ENCODE assay signal across 15 mouse cellular contexts in genomic region chr1:19218221-19218620, GRCm38 (mm10). TPM values are rescaled to one million over a fixed set of nuclear protein-coding genes. Genes with fewer than 3 reads are reported as not detected.
DNase-seq lines count a peak whose midpoint lies in the region; ATAC-seq lines count a peak whose summit lies in the region.
"Had no signal": no experiment of that assay in that cellular context is flagged by ENCODE, and none has a peak within 500 bp of the region (broad histone marks: within the 10 kb centered on the region; RNA-seq: fewer than 3 reads in every experiment).

No protein-coding gene starts in this region.

- peak overlapping the region; percentile 34; the same call in 1 of the 2 replicates for H3K27ac ChIP-seq in hindbrain, embryonic 14.5 days
- peak overlapping the region; percentile 82 for H3K27ac ChIP-seq in midbrain, embryonic 15.5 days
- H3K27ac ChIP-seq: heart, embryonic 10.5 days; liver, embryonic 12.5 days had no signal

- no peaks in the 10 kb centered on the region for H3K36me3 ChIP-seq in hindbrain, embryonic 14.5 days (replicated peaks; ENCODE audit: control insufficient read depth, insufficient read depth)
- no peaks in the 10 kb centered on the region for H3K36me3 ChIP-seq in midbrain, embryonic 15.5 days (replicated peaks)
- H3K36me3 ChIP-seq: heart, embryonic 10.5 days; liver, embryonic 12.5 days had no signal

- no peaks in the 10 kb centered on the region for H3K9me3 ChIP-seq in hindbrain, embryonic 14.5 days (ENCODE audit: control insufficient read depth, low read length)
- H3K9me3 ChIP-seq in midbrain, embryonic 15.5 days, result no peaks in the 10 kb centered on the region
- H3K9me3 ChIP-seq: heart, embryonic 10.5 days; liver, embryonic 12.5 days had no signal

- peaks cover 94% of the 10 kb centered on the region for H3K27me3 ChIP-seq in hindbrain, embryonic 14.5 days (ENCODE audit: control insufficient read depth, insufficient read depth, low read length)
- H3K27me3 ChIP-seq in midbrain, embryonic 15.5 days (replicated peaks), result peaks cover 88% of the 10 kb centered on the region
- H3K27me3 ChIP-seq: CH12.LX had no signal

- WGBS in hindbrain, embryonic 14.5 days, result 2% methylated on average over 7 of the region's 7 CpGs
- 0% methylated on average over 7 of the region's 7 CpGs for WGBS in midbrain, embryonic 15.5 days

- H3K4me1 ChIP-seq in hindbrain, embryonic 14.5 days (replicated peaks; ENCODE audit: control insufficient read depth, insufficient read depth, low read length), result no peaks in the 10 kb centered on the region; the same call in 1 of the 2 replicates
- H3K4me1 ChIP-seq in midbrain, embryonic 15.5 days, result no peaks in the 10 kb centered on the region
- H3K4me1 ChIP-seq: liver, embryonic 12.5 days had no signal

- peak overlapping the region; percentile 35 for H3K4me2 ChIP-seq in hindbrain, embryonic 14.5 days (replicated peaks)
- H3K4me2 ChIP-seq in midbrain, embryonic 15.5 days, result peak overlapping the region; percentile 36
- H3K4me2 ChIP-seq: liver, embryonic 12.5 days had no signal

- peak; percentile 11 for DNase-seq in retina, postnatal 1 day
- DNase-seq in retina, embryonic 14.5 days (ENCODE audit: low spot score), result no peak
- no peak for DNase-seq in hindbrain, embryonic 14.5 days (ENCODE audit: low spot score)
- no peak for DNase-seq in heart, postnatal 25 days (ENCODE audit: low spot score)
- DNase-seq in heart, postnatal 36 days, result no peak
- DNase-seq: cerebellum, adult 2 months; gastrocnemius, postnatal 10 days; heart, postnatal 4 days; kidney, adult 8-10 months had no signal

- ATAC-seq in hindbrain, embryonic 14.5 days (ENCODE audit: low FRiP score), result no peak
- ATAC-seq in midbrain, embryonic 15.5 days (replicated peaks), result no peak
- ATAC-seq in erythroblast, adult 5-6 weeks (replicated peaks; ENCODE audit: low FRiP score, poor library complexity, severe bottlenecking), result no peak
- ATAC-seq: forebrain, embryonic 16.5 days; liver, embryonic 12.5 days had no signal

- intact Hi-C loops in heart, postnatal 25 days (cut with DNase I), result no loop called here
- intact Hi-C loops in heart, postnatal 36 days (cut with DNase I), result no loop called here

- peak overlapping the region; percentile 7; the same call in 1 of the 2 replicates for H3K9ac ChIP-seq in hindbrain, embryonic 14.5 days
- H3K9ac ChIP-seq in midbrain, embryonic 15.5 days, result no peak overlapping the region
- H3K9ac ChIP-seq: liver, embryonic 12.5 days had no signal

- H3K4me3 ChIP-seq in hindbrain, embryonic 14.5 days (replicated peaks; ENCODE audit: low read length), result peak overlapping the region; percentile 15
- peak overlapping the region; percentile 42 for H3K4me3 ChIP-seq in midbrain, embryonic 15.5 days
- H3K4me3 ChIP-seq: heart, embryonic 10.5 days; liver, embryonic 12.5 days had no signal

RNA-seq across cellular contexts. Expression of gene Tfap2b, which starts 9.5 kb away (rescaled TPM):
- 42.5 and 51.2 TPM in 2 replicates for polyA plus RNA-seq in hindbrain, embryonic 14.5 days (2014; fragmentation: Nextera tagmentation; extraction: Ambion mirVana)
- polyA plus RNA-seq in midbrain, embryonic 15.5 days (2015; fragmentation: Nextera tagmentation; extraction: Ambion mirVana), result 239 and 264 TPM in 2 replicates
- total RNA-seq in erythroblast, adult 5-6 weeks (2015; ENCODE audit: low replicate concordance), result not detected in 2 replicates
- 0.14 TPM in 1 of 2 replicates, not detected in the other for total RNA-seq in erythroblast, adult 5-6 weeks (2017; ENCODE audit: low replicate concordance)
- total RNA-seq in heart, postnatal 25 days (2021), result under 1 TPM; 0.08 to 0.16 TPM
- total RNA-seq in heart, postnatal 36 days (2021), result not detected
- total RNA-seq: CH12.LX; heart, postnatal 4 days had no signal
- polyA plus RNA-seq: liver, embryonic 12.5 days had no signal
